Mouse (Mus musculus): Measurements from ENCODE around the gene Olfr213.
"Not testable (repeated sequence)": the region's sequence is repeated elsewhere in the genome, so short reads cannot be mapped to it uniquely, and the experiment has no call there.

The Olfr213 gene

DNA sequence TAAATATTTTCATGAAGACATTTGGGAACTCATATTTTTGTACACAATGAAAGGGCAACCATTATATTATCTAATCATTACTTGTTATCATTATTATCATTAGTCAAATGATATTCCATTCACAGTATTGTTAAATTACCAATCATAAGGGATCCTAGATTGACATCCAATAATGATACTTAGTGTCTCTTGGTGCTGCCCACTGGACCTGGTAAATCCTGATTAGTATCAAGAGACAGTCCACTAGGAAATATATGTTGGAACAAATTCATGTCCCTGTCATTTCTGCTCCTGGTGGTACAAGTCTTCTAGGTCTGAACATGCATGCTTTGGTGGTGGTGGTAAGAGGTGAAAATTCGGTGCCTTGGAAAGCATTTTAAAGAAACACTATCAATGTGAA is at the start of gene Olfr213:
Olfr213 (plus strand) TSS at position 301 of the 400 bp plus-strand sequence.
- no peak for DNase-seq

DNA sequence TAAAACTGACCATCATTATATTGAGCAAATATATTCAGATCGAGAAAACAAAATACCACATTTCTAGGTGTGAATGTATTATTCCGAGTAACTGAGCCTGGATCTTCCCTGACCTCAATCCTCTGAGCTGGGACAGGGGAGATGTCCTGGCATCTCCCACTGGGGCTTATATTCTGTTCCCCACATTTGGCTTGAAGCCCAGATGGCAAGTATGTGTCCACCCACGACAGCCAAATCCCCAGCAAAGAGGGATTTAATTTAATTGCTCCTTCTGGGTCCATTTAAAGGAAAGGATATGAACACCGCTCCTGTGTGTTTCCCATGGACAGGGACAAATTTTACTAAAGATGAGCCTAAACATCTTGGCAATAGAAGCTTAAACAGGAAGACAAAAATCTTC is 49.5 kb upstream of the Olfr213 start, which contains the start of gene Olfr211:
Olfr211 (plus strand) TSS at position 301 of the 400 bp plus-strand sequence.
- DNase-seq = no peak

DNA sequence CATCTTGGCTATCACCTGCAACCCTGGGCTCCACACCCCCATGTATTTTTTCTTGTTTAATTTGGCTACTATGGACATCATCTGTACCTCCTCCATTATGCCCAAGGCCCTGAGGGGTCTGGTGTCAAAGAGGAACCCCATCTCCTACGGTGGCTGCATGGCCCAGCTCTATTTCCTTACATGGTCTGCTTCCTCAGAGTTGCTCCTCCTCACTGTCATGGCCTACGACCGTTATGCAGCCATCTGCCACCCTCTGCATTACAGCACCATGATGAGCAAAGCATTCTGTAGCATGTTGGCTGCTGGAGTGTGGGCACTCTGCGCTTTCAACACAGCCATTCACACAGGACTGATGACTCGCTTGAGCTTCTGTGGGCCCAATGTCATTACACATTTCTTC is 44.5 kb upstream of the Olfr213 start:
- DNase-seq = no peak

DNA sequence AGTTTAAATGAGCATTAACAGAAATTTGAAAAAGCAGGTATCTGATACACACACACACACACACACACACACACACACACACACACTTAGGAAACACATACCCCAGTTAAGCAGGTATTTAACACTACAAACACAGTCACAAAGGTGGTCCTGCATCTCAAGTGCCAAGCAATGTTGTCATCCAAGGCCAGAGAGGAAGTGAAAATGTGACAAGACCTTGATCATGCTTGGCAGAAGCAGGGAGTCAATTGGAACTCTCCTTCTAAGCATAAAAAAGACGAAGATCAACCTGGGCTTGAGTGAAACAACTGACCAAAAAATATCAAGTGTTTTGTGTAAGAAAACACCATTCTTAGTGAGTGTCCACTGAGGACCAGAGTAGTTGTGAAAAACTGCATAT is 42.3 kb upstream of the Olfr213 start:
- DNase-seq = no peak

DNA sequence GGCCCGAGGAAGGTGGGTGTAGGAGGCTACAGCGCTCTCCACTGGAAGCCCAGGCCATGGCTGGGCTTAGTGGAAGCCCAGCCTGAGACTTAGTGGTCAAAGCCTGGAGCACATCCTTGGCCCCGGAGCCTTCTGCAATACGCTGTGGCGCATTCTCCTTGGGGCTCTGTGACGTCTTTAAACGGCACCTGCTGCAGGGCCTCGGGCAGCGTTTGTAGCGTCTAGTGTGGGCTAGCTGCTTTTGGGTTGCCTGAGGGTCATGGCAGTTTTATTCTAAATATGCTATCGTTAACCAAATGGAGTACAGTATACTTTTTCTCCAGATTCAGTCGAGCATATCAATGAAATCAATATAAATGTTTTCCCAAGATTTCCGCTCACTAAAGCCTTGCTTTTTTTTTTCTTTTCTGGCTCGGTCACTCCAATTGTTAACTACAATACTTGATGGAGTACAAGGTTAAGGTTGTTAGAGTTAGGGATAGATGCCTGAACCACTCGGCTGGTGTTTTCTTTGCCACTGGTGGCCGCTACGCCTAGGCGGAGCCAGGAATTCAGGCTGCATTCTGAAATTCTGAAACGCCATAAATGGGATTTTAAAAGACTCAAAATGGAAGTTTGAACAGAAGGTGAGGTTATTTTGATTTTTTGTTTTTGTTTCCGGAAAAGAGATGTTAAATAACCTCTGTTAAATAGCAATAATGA is 31.8 kb upstream of the Olfr213 start, which contains the start of gene Olfr212:
Olfr212 (plus strand) TSS at position 215 of the 702 bp plus-strand sequence.
- not testable (repeated sequence) for DNase-seq

DNA sequence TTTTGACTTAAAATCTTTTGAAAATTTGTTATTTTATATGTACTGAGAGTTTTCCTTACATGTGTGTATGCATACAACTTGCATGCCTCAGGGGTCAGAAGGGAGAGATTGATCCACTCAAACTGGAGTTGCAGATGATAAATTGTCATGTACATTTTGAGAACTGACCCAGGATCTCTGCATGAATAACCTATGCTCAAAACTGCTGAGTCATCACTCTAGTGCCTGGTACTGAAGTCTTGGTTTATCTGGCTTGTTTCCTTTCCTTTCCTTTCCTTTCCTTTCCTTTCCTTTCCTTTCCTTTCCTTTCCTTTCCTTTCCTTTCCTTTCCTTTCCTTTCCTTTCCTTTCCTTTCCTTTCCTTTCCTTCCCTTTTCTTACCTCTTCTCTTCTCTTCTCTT is 23.4 kb upstream of the Olfr213 start:
- DNase-seq = no peak

DNA sequence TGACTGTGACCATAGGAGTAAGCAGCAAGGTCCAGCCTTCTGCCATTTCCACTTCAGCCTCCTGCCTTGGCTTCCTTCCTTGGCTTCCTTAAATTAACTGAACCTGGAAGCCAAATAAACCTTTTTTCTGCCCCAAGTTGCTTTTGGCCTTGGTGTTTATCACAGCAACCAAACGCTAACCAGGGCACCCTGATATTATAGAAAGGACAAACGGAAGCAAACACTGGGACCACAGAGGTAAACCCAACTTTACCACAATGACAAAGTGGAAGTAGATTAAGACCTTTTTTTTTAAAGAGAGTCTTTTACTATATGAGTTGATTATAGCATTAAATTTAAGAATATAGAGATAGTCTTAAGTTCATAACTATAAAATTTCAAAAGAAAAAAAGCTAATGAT is 4.2 kb downstream of the Olfr213 start:
- DNase-seq = no peak

DNA sequence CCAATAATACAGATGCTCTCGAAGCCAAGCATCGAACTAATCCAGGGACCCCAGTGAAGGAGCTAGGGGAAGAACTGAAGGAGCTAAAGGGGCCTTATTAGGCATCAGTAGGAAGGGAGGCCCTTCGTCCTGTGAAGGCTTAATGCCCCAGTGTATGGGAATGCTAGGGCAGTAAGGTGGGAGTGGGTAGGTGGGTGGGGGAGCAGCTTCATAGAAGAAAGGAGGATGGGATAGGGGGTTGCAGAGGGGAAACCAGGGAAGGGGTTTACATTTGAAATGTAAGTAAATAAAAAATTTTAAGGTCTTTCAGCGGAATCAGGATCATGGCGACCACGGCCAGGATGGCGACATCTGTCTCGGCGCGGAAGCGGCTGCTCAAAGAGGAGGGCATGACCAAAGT is 12.6 kb downstream of the Olfr213 start, which contains the start of gene Gm5580:
Gm5580 (plus strand) TSS at position 301 of the 400 bp plus-strand sequence.
- not testable (repeated sequence) for DNase-seq

DNA sequence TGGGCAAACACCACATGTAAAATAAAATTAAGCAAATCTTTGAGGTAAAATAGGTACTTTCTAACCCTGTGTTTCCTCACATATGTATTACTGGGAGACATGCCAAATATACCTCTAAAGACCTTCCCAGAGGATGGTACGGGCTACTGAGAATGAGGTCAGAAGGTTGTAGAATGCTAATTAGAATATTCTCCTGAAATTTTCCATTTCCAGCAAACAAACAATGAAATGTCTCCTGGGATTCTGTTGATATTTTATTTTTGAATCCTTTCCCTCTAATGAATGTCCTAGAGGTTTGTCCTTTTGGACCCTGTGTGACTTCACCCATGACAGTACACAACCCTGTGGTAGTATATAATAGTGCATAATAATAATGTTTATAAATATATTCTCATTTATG is 15.7 kb downstream of the Olfr213 start, which contains the start of gene Olfr214:
Olfr214 (plus strand) TSS at position 301 of the 400 bp plus-strand sequence.
- no peak for DNase-seq

DNA sequence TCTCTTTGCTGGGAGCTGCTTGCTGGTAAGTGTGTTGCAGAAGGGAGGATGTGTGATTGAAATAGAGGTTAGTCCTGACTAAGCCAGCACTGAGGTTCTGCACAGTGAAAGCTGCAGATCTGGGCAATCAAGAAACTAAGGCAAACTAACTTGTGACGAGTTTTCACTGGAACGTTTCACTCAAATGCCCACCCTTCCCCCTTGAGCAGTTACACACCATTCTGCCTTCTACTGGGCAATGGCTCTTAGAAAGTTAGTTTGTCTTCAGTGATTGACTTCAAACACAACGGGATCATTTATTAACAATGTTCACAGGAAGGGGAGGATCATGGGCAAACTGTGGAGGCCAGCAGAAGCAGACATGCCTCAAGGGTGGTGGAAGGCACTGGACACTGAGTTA is 16.7 kb downstream of the Olfr213 start:
- peak; percentile 4 to 18 for DNase-seq

DNA sequence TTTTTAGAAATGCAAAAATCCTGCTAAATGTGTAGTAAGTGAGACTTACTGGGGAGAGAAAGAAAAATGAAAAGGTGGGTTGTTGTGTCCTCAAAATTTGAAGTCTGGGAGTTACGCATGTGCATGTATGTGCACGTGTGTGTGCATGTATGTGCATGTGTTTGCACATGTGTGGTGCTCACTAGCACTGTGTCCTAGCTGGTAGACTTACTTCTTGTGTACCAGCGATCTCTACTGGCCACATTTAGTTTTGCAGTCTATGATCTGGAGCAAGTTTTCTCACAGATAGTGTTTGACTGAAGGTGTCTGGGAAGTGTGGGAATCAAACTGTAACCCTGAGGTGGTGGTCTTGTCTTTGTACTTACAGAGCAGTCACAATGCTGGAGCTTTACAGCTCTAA is 31.6 kb downstream of the Olfr213 start:
- DNase-seq = peak; percentile 21 to 38

DNA sequence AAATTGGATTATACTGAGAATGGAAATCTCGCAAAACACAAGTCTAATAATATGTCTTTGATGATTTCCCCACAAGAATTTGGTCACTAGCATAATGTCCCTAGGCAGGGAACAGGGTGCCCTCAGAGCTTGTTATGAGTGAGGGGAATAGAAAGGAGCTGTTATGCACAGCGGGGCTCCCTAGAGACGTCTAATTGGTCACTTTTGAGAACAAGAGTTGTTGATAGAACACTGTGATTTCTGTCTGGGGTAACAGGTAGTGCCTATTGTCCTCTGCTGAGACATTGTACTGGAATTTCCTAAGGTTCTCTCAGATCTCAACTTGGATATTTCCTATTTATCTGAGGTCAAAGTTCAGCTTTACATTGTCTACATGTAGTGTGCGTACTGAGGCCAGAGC is 45.8 kb downstream of the Olfr213 start, which contains the start of gene Olfr215:
Olfr215 (minus strand) TSS at position 101 of the 400 bp plus-strand sequence.
- DNase-seq = no peak
